Mouse (Mus musculus): ENCODE measurements around the gene Ccdc148. TPM values are rescaled to one million over a fixed set of nuclear protein-coding genes. Genes with fewer than 3 reads are reported as not detected.

The Ccdc148 gene
- polyA plus RNA-seq, 1 experiment from 2014 or later: 1.1 TPM

- no peak for ATAC-seq
- no peaks in the 10 kb centered on the region for H3K36me3 ChIP-seq (ENCODE audit: control insufficient read depth, insufficient read depth, low read length)
- WGBS: 79% methylated on average over 2 of the region's 2 CpGs
- no peak overlapping the region for H3K4me2 ChIP-seq (ENCODE audit: low read depth, low read length)
- H3K4me3 ChIP-seq (ENCODE audit: low read length): no peak overlapping the region
- H3K4me1 ChIP-seq (ENCODE audit: control insufficient read depth, insufficient read depth, low read length): no peaks in the 10 kb centered on the region
- no peaks in the 10 kb centered on the region for H3K9me3 ChIP-seq (ENCODE audit: control insufficient read depth, low read length)
- H3K27me3 ChIP-seq (replicated peaks; ENCODE audit: control insufficient read depth, insufficient read depth, low read length): no peaks in the 10 kb centered on the region
- H3K9ac ChIP-seq (ENCODE audit: low read depth, low read length): no peak overlapping the region
- no peak overlapping the region for H3K27ac ChIP-seq (ENCODE audit: low read length)
Observed at GRCm38 (mm10) chr2:58997151-58997550, 163.3 kb downstream of the Ccdc148 start.

- no peaks in the 10 kb centered on the region for H3K4me1 ChIP-seq (ENCODE audit: control insufficient read depth, insufficient read depth, low read length)
- no peaks in the 10 kb centered on the region for H3K9me3 ChIP-seq (ENCODE audit: control insufficient read depth, low read length)
- ATAC-seq: no peak
- no peak overlapping the region for H3K9ac ChIP-seq (ENCODE audit: low read depth, low read length)
- H3K4me3 ChIP-seq (ENCODE audit: low read length): no peak overlapping the region
- no peaks in the 10 kb centered on the region for H3K27me3 ChIP-seq (replicated peaks; ENCODE audit: control insufficient read depth, insufficient read depth, low read length)
- no peaks in the 10 kb centered on the region for H3K36me3 ChIP-seq (ENCODE audit: control insufficient read depth, insufficient read depth, low read length)
- no peak overlapping the region for H3K27ac ChIP-seq (ENCODE audit: low read length)
- no peak overlapping the region for H3K4me2 ChIP-seq (ENCODE audit: low read depth, low read length)
- 69% methylated on average over 14 of the region's 14 CpGs for WGBS
Observed at GRCm38 (mm10) chr2:58992431-58993191, 167.9 kb downstream of the Ccdc148 start.

- Histone ChIP-seq H3K27ac (ENCODE audit: low read length) (no peak overlapping the region), H3K4me3 (ENCODE audit: low read length) (no peak overlapping the region), H3K27me3 (replicated peaks; ENCODE audit: control insufficient read depth, insufficient read depth, low read length) (no peaks in the 10 kb centered on the region), H3K36me3 (ENCODE audit: control insufficient read depth, insufficient read depth, low read length) (no peaks in the 10 kb centered on the region), H3K4me1 (ENCODE audit: control insufficient read depth, insufficient read depth, low read length) (no peaks in the 10 kb centered on the region), H3K4me2 (ENCODE audit: low read depth, low read length) (no peak overlapping the region), H3K9ac (ENCODE audit: low read depth, low read length) (no peak overlapping the region), H3K9me3 (ENCODE audit: control insufficient read depth, low read length) (no peaks in the 10 kb centered on the region)
- WGBS: 85% methylated on average over 7 of the region's 7 CpGs
- ATAC-seq: no peak
Observed at GRCm38 (mm10) chr2:58978095-58978494, 182.4 kb downstream of the Ccdc148 start.

- Histone ChIP-seq H3K36me3 (ENCODE audit: control insufficient read depth, insufficient read depth, low read length) (no peaks in the 10 kb centered on the region), H3K4me3 (ENCODE audit: low read length) (no peak overlapping the region), H3K9me3 (ENCODE audit: control insufficient read depth, low read length) (no peaks in the 10 kb centered on the region), H3K27ac (ENCODE audit: low read length) (no peak overlapping the region), H3K9ac (ENCODE audit: low read depth, low read length) (no peak overlapping the region), H3K27me3 (replicated peaks; ENCODE audit: control insufficient read depth, insufficient read depth, low read length) (no peaks in the 10 kb centered on the region), H3K4me1 (ENCODE audit: control insufficient read depth, insufficient read depth, low read length) (no peaks in the 10 kb centered on the region), H3K4me2 (ENCODE audit: low read depth, low read length) (no peak overlapping the region)
- 70% methylated on average over 9 of the region's 9 CpGs for WGBS
- no peak for ATAC-seq
Observed at GRCm38 (mm10) chr2:58971507-58972275, 188.8 kb downstream of the Ccdc148 start.

GRCm38 (mm10) chr2:58956770-58957300 is 203.6 kb downstream of the Ccdc148 start:
- WGBS: 58% methylated on average over 2 of the region's 2 CpGs
- no peak overlapping the region for H3K9ac ChIP-seq (ENCODE audit: low read depth, low read length)
- H3K36me3 ChIP-seq (ENCODE audit: control insufficient read depth, insufficient read depth, low read length): no peaks in the 10 kb centered on the region
- H3K4me3 ChIP-seq (ENCODE audit: low read length): no peak overlapping the region
- no peaks in the 10 kb centered on the region for H3K9me3 ChIP-seq (ENCODE audit: control insufficient read depth, low read length)
- H3K4me2 ChIP-seq (ENCODE audit: low read depth, low read length): no peak overlapping the region
- no peak overlapping the region for H3K27ac ChIP-seq (ENCODE audit: low read length)
- H3K27me3 ChIP-seq (replicated peaks; ENCODE audit: control insufficient read depth, insufficient read depth, low read length): no peaks in the 10 kb centered on the region
- H3K4me1 ChIP-seq (ENCODE audit: control insufficient read depth, insufficient read depth, low read length): no peaks in the 10 kb centered on the region
- no peak for ATAC-seq

DNA sequence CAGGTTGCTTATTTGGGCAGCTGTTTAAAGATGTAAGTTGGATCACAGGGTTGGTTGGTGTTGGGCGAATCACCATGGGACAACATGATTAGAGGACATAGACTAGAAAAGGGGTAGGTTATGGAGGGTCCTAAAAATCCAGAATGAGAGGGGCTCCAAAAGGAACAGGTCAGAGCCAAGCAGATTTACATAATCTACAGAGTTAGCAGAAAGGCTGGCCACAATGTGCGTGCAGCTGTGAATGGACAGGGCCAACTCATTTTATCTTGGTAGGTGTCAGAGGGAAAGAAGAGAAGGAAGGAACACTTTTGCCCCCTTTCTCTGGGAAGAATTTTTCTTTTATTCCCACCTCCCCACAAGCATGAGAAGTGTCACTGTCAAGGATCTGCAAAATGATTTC is 204.1 kb downstream of the Ccdc148 start:
- H3K9ac ChIP-seq (ENCODE audit: low read depth, low read length): no peak overlapping the region
- no peak overlapping the region for H3K27ac ChIP-seq (ENCODE audit: low read length)
- no peaks in the 10 kb centered on the region for H3K4me1 ChIP-seq (ENCODE audit: control insufficient read depth, insufficient read depth, low read length)
- no peaks in the 10 kb centered on the region for H3K9me3 ChIP-seq (ENCODE audit: control insufficient read depth, low read length)
- H3K27me3 ChIP-seq (replicated peaks; ENCODE audit: control insufficient read depth, insufficient read depth, low read length): no peaks in the 10 kb centered on the region
- H3K4me3 ChIP-seq (ENCODE audit: low read length): no peak overlapping the region
- no peak for ATAC-seq
- no peaks in the 10 kb centered on the region for H3K36me3 ChIP-seq (ENCODE audit: control insufficient read depth, insufficient read depth, low read length)
- H3K4me2 ChIP-seq (ENCODE audit: low read depth, low read length): no peak overlapping the region
- 90% methylated on average over 2 of the region's 2 CpGs for WGBS

DNA sequence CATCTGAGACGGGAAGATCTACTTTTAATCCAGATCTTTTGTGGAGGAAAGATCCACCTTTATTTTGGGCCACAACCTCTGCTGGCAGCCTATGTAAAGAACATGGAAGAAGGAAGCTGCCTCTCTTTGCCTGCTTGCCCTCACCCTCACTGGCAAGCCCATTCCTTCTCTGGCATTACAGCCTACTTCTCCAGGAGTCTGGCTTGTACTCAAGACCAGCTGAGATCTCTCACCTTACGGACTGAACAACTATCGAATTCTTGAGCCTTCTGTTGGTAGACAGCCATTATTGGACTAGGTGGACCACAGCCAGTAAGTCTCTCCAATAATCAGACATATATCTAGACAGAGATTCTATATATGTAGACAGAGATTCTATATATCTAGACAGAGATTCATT is 208.4 kb downstream of the Ccdc148 start:
- Histone ChIP-seq H3K36me3 (ENCODE audit: control insufficient read depth, insufficient read depth, low read length) (no peaks in the 10 kb centered on the region), H3K27me3 (replicated peaks; ENCODE audit: control insufficient read depth, insufficient read depth, low read length) (no peaks in the 10 kb centered on the region), H3K9ac (ENCODE audit: low read depth, low read length) (no peak overlapping the region), H3K4me2 (ENCODE audit: low read depth, low read length) (no peak overlapping the region), H3K4me1 (ENCODE audit: control insufficient read depth, insufficient read depth, low read length) (no peaks in the 10 kb centered on the region), H3K4me3 (ENCODE audit: low read length) (no peak overlapping the region), H3K27ac (ENCODE audit: low read length) (no peak overlapping the region), H3K9me3 (ENCODE audit: control insufficient read depth, low read length) (no peaks in the 10 kb centered on the region)
- no peak for ATAC-seq
- WGBS: 91% methylated on average over 3 of the region's 3 CpGs

DNA sequence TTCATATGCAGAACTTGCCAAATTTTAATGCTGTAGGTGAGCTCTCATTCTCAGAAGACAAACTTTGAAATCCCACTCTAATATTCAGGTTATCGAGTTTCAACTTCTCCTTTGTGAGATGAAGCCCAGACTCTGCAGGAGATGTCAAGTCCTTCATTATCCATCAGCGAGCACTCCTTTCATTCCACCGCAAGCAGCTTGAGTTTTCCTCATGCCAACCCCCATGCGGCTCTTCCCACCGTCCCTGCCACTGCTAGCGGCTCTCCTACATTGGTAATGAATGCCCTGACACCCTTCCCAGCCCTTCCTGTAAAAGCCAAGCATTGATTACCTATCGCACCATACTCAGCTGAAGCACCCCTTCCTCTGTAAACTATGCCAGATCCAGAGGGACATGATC is 211.7 kb downstream of the Ccdc148 start:
- Histone ChIP-seq H3K4me3 (ENCODE audit: low read length) (no peak overlapping the region), H3K9me3 (ENCODE audit: control insufficient read depth, low read length) (no peaks in the 10 kb centered on the region), H3K27me3 (replicated peaks; ENCODE audit: control insufficient read depth, insufficient read depth, low read length) (no peaks in the 10 kb centered on the region), H3K9ac (ENCODE audit: low read depth, low read length) (no peak overlapping the region), H3K4me2 (ENCODE audit: low read depth, low read length) (no peak overlapping the region), H3K27ac (ENCODE audit: low read length) (no peak overlapping the region), H3K36me3 (ENCODE audit: control insufficient read depth, insufficient read depth, low read length) (no peaks in the 10 kb centered on the region), H3K4me1 (ENCODE audit: control insufficient read depth, insufficient read depth, low read length) (no peaks in the 10 kb centered on the region)
- 80% methylated on average over 7 of the region's 7 CpGs for WGBS
- no peak for ATAC-seq

DNA sequence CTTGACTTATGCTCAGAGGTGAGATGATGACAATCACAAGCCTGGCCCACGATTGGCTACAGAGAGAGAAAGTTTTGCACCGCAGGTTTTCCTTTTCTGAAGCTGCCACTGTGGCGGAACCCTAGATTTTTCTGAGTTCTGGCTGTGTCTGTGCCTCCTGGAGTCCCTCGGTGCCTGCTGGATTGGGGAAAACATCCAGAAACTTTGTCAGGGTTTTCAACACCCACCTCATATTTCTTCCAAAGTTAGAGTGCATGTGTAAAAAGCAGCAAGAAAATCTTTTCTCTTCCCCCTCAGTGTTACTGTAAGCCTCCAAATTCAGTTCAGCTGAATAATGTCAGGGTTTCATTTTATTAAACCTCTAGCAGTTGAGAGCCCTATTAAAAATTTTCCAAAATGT is 219.1 kb downstream of the Ccdc148 start:
- no peak for ATAC-seq
- Histone ChIP-seq H3K27ac (ENCODE audit: low read length) (no peak overlapping the region), H3K36me3 (ENCODE audit: control insufficient read depth, insufficient read depth, low read length) (no peaks in the 10 kb centered on the region), H3K4me3 (ENCODE audit: low read length) (no peak overlapping the region), H3K9ac (ENCODE audit: low read depth, low read length) (no peak overlapping the region), H3K27me3 (replicated peaks; ENCODE audit: control insufficient read depth, insufficient read depth, low read length) (no peaks in the 10 kb centered on the region), H3K9me3 (ENCODE audit: control insufficient read depth, low read length) (no peaks in the 10 kb centered on the region), H3K4me1 (ENCODE audit: control insufficient read depth, insufficient read depth, low read length) (no peaks in the 10 kb centered on the region), H3K4me2 (ENCODE audit: low read depth, low read length) (no peak overlapping the region)
- WGBS: 85% methylated on average over 4 of the region's 4 CpGs
